Mouse (Mus musculus) adrenal gland (tissue): Measurements from ENCODE around the gene Ep400.
"Not testable (repeated sequence)": the region's sequence is repeated elsewhere in the genome, so short reads cannot be mapped to it uniquely, and the experiment has no call there.

Experiments
- intact Hi-C: fragments of 180-260 bp; cut with DNase I; formaldehyde crosslinking; loops from one replicate; pipeline ENCODE4 v1.15.1; 2025

Ep400 gene

DNA sequence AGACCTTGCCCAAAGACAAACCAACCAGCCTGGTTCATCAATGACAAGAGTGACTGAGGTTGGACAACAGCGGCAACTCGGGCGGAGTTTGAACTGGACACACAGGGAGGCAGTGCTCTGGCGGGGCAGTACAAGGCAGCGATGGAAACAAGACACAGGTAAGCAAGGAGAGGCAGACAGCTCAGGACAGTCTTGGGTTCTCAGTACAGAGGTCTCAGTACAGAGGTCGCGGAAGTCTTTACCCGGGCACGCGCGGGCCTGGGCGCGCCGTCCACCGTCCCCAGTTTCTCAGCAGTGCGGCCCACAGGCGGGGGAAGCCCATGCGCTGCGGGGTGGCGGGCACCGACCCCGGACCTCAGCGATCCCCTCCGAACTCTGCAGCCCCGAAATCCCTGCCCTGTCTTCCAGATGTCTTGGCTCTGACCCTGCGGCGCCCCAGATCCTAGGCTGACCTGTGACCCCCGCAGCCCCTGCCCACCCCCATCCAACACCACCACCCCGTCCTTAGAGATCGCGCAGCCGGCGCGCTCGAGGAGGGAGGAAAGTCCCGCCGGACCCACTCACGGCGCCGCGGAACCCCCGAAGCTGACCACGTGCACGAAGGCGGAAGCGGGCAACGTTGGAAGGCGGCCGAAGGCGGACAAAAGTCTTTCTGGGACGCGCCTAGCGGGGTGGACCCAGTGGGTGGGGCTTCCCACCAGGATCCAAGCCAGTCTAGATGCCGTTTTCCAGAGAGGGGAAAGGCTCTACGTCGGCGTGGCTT lies 9.7 kb upstream of the Ep400 start, which contains the start of gene Pus1:
TSS of gene Pus1 (minus strand) at position 662 of the 763 bp plus-strand sequence.
- intact Hi-C loops, result no loop called here

DNA sequence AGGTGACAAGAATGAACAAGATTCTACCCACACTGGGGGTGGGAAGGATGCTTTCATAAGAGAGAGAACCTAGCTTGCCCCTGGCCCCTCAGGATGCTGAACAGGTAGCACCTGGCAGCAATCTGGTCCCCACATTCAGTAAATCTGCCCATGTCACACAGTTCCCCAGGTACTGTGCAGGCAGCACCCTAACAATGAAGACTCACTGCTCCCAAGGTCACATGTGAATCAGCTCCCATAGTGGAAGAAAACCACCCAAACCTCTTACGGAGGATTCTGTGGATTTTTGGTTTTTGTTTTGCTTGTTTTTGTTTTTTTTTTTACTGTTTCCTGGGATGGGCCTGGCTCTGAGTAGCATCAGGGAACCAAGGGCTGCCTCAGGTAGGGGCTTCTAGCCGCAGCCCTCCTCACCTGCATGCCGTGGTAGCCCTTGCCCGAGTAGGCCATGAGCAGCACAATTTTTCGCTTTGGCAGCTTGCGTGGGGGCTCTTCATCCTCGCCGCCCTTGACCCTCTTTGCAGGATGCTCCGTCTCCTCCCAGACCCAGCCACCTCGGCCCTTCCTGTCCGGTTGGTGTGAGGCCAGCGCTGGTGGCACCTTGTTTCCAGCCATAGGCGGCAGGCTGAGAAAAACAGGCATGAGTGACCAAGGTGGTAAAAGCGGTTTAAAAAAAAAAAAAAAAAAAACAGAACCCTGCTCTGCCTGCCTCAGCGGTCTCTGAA lies 8.9 kb upstream of the Ep400 start:
- intact Hi-C loops, result no loop called here

DNA sequence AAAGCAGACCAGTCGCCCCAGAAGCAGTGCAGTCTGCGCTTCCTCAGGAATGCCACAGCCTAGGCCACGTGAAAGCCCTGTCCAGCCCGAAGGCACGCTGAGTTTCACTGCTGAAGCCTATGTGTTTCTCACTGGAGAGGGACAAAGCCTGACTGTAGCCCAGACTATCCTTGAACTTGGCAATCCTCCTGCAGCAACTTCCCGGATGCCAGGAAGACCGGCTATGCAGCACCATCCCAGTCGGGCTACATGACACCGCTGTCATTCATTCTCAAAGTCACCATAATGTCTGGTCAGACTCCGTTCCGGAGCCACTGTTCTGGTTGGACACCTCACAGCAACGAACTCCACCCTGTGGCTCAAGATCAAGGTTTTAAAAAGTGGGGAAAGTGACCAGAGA lies 7.7 kb upstream of the Ep400 start:
- intact Hi-C loops, result no loop called here

DNA sequence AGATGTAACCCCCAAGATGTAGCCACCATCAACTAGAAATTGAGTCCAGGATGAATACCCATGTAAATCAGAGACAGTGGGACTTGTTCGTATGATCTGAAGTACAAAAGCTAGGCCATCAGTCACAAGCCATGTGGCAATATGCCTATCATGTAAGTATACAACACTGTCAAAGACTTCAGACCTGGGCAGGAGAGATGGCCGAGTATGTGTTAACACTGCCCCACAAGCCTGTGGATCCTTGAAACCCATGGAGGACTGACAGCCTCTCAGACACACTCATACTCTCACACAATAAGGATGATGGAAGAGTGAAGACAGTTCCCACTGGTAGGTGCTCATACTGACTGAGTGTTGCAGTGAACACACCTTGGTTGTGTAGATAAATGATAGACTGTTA lies 5.6 kb upstream of the Ep400 start:
- intact Hi-C loops, result no loop called here

DNA sequence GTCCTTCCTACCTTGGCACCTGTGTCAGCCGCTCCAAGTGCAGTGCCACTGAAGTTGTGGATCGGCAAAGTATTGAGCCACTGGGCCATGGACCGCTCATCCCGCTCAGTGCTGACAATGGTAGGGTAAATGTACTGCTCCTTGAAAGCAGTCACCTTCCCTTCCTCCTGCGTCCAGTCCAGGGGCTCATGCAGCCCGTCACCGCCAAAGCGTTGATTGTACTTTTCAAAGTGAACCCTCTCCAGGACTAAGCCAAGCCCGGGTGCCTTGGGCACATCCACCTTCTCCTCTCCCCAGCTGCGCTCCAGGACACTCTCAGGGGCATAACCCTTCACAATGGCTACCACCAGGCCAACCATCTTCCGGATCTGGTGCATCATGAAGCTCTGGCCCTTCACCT lies 4.0 kb upstream of the Ep400 start:
- intact Hi-C loops, result loop anchor here (5.0 kb wide), 1 partner anchor 33 kb away; no protein-coding TSS in a partner anchor

DNA sequence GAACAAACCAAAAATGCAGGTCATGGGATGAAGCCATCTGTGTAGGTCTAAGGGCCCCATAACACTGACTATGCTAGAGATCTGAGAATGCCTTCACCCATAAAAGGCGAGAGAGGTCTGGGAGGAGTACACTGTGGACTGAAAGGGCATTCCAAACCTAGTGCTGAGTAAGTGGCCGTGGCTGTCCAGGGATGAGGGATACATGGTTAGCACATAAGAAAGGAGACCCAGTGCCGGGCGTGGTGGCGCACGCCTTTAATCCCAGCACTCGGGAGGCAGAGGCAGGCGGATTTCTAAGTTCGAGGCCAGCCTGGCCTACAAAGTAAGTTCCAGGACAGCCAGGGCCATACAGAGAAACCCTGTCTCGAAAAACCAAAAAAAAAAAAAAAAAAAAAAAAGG lies 2.4 kb upstream of the Ep400 start:
- intact Hi-C loops, result loop anchor here (5.0 kb wide), 1 partner anchor 34 kb away; no protein-coding TSS in a partner anchor

DNA sequence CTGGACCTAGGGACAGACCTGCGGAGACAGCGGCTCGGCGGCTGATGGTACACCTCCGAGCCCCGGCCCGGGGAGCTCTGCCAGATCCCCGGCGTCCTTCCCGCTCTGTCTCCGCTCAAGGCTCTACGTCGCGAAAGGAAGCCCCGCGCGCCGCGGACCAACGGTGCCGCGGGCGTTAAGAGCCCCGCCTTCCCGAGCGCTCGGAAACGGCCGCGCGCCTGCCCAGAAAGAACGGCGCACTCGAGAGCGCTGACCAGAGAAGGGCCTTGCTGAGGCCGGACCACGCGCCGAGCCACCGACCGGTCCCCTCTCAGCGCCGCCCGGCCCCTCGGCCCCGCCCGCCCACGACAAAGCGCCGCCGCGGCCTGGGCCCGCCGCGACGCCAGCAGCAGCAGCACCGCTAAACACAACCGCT lies 479 bp downstream of the Ep400 start:
- intact Hi-C loops, result loop anchor here (5.0 kb wide), 1 partner anchor 37 kb away; no protein-coding TSS in a partner anchor

DNA sequence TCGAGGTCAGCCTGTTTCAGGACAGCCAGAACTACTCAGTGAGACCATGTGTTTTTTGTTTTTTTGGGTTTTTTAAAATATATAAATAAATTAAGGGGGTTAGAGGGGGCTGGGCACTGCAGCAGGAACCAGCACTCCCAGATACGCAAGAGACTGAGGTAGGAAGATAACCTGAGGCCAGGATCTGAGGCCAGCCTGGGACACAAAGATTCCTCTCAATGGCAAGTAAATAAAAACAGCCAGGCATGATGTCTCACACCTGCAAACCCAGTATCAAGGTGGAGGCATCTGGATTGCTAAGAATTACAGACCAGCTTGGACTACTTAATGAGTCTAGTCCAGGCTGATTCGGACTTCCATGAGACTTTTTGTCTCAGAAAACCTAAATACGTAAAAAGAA lies 1.2 kb downstream of the Ep400 start:
- intact Hi-C loops, result loop anchor here (5.0 kb wide), 1 partner anchor 42 kb away; no protein-coding TSS in a partner anchor

DNA sequence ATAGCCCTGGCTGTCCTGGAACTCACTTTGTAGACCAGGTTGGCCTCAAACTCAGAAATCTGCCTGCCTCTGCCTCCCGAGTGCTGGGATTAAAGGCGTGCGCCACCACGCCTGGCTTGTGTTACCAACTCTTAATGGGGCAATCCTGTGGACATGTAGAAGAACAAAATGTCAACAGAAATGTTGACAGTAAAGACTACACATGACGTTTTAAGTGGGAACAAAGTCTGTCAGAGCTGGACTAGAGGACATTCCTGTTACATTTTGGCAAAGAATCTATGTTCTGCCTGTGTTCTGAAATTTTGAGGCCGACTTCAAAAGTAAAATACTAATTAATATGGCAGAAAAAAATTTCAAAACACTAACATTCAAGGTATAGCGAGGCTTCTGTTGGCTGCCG lies 6.6 kb downstream of the Ep400 start:
- intact Hi-C loops, result no loop called here

DNA sequence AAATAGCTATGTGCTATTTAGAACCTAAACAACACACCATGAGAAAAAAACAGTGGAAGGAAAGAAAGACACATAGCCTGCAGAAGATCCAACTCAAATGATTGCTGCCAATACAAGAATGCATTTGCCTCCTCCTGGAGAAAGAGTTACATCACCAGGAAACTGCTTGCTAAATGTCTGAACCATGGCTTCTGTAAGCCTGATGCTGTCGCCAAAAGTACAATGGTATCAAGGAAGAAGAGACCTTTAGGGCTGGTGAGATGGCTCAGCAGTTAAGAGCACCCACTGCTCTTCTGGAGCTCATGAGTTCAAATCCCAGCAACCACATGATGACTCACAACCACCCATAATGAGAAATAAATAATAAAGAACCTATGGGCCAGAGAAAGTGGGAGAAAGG lies 25.5 kb downstream of the Ep400 start:
- intact Hi-C loops, result no loop called here

DNA sequence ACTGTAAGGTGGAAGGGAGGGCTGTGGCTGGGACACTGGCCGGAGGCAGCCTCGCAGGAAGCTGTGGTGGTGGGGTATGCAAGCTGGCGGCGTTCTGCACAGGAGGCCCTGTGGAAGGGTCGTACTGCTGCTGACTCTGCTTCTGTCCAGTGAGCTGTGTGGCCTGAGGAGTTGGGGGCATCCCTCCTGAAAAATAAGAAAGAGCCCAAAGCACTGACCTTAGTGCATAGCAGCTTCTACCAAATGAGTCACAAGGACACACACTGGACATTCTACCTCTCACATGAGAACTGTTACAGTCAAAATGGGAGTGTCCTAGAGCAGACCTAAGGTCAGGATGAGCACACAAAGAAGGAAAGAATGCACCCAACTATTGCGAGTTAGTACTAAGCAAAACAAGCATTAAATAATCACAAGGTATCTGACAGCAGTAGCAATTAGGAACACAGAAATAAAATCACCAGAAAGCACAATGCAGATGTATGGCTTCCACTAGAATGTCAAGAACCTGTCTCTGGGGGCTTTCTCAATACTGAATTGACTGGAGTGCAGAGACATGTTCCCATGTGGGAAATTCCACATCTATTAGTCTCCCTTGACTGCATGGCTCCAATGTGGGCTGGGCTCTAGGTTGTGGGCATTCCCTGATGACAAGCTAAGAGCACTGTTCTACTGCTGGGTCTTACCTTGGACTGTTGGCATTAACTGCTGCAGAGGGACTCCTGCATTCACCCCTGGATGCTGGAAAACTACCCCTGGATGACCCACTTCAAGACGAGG lies 30.8 kb downstream of the Ep400 start:
- intact Hi-C loops, result no loop called here

DNA sequence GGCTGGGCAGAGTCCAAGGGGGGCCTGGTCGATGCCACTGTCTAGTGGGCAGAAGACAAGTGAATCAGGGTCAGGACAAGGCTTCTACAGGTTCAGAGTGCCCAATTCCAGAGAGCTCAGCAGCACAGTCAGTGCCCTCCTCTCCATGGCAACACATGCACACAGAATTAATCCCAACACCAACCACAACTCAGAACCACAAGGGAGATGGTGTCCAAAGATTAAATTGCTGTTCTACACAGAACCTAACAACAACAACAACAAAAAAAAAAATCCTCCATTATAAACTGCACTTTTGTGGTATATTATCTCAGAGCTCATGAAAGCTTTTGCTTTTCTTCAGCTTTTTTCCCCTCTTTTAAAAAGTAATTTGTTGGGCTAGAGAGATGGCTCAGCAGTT lies 34.9 kb downstream of the Ep400 start:
- intact Hi-C loops, result no loop called here

DNA sequence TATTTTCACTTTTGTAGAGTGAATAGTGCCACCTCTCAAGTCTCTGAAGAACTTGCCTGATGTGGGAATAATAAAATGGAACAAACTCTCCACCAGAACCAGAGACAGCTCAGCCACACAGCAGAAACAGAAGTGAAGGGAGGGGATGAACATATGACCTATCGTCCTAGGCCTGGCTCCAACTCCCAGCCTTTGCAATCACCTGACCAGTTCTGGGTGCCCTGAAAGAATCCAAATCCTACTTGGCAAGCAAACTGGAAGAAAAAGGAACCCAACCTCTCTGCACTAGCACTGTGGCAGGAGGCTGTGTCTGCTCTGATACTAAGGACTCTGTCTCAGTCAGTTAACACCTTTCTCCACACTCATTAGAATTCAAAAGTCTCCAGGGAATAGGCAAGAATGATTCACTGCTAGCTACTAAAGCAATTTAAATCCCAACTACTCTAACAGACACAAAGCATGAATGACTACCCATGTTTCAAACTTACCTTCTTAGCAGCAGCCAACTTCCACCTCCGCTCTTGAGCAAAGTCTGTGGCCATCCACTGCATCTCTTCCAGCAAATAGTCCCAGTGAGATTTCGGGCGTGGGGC lies 37.2 kb downstream of the Ep400 start:
- intact Hi-C loops, result no loop called here

DNA sequence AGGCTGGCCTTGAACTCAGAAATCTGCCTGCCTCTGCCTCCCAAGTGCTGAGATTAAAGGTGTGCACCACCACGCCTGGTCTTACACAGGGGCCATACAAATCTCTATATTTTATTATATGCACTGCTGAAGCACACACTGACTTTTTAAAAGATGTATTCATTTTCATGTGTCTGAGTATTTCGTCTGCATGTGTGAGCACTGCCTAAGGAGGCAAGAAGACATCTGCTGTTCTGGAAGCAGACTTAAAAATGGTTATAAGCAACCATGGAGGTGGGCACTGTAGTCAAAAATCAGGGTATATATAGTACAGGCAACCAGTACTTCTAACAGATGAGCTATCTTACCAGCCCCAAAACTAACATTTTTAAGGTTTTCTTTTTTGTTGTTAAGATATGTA lies 39.3 kb downstream of the Ep400 start:
- intact Hi-C loops, result no loop called here

DNA sequence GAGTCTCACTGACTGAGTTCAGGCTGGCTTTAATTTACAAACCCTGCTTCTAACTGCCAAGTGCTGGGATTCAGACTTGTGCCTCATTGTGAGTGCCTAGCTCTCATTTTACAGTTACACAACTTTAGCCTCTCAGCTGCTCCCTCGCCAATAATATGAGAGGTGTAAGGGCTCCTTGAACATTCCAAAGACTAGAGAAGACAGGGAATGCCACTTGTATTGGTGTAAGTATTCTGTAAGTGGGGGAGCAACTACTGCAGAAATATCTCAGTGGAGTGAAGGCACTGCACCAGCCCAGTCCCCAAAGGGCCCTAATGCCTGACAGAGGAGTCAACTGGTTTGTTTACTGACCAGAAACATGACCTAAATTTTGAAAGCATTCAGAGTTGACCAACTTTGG lies 42.7 kb downstream of the Ep400 start:
- intact Hi-C loops, result loop anchor here (5.0 kb wide), 1 partner anchor 39 kb away; no protein-coding TSS in a partner anchor

DNA sequence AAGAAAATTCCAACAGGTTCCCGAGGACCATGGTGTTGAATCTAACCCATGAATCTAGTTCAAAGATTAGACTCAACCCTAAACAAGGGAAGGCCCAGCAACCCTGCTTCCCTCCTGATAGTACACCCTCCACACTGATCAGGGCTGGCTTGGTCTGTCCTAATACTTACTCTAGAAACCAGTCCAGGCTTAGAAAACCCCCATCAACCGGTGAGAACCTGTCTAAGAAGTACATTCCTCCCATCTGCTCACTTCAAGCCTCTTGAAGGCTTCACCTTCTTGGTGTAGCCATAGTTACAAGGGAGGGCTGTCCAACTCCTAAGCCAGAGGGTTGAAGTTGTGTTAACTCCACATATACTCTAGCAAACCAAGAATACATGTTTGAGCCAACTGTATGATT lies 47.0 kb downstream of the Ep400 start:
- intact Hi-C loops, result no loop called here

DNA sequence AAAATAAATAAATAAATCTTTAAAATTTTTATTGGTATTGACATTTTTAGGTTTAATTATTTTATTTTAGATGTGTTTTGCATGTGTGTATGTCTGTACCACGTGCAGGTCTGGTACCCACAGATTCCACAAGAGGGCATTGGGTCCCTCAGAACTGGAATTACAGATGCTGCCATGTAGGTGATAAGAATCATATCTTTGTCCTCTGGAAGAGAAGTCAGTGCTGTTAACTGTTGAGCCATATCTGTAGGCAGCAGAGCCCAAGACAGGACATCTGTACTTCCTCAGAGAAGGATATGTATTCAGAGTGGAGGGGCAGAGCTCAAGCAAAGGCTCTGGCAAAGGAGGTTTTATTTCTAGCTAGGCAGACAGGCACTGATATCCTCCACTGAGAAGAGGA lies 49.1 kb downstream of the Ep400 start:
- intact Hi-C loops, result not testable (repeated sequence)

DNA sequence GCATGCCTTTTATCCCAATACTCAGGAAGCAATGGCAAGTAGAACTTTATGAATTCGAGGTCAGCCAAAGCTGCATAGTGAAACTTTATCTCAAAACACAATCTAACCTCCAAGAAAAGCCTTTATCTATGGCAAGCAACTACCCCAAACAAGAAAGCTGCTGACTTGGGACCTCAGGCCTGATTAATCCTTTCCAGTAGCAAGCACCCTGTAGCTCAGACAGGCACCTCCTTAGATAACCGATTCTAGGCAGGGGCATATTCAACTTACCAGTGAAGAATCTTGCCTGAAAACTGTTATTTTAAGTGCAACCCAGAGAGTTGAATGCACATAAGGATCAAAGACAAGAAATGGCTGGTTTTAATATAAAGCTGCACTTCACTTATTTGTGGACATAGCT lies 59.1 kb downstream of the Ep400 start:
- intact Hi-C loops, result no loop called here

DNA sequence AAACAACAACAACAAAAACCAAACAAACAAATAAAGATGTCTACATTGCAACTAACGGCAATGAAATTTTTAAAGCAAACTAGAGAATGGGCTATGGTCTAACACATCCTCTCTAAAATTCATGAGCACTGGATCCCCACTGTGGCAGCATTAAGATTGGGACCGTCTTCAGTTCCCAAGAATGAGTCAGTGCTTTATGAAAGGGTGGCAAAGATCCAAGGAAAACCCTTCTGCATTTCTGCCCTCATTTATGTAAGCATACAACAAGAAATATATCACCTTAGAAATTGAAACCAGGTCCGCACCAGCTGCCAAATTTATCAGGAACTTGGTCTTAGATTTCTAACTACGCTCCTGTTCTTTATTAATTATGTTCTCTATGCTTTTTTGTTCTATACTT lies 61.3 kb downstream of the Ep400 start:
- intact Hi-C loops, result no loop called here

DNA sequence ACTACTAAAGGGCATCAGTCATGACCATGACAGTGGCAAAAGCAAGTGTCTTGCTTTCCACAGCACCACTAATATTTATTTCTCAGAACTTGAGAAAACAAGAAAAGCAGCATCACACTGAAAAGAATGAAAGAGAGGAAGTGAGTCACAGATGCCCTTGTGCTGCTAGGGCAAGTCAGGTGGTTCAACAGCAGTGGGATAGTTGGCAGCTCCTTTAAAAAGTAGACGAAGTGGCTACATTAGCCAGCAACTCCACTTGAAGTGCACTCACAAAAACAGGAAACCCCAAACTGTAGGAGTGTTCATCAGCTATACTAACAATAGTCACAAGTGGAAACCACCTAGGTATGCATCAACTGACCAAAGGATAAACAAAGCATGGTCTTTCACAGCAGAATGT lies 66.5 kb downstream of the Ep400 start:
- intact Hi-C loops, result no loop called here

DNA sequence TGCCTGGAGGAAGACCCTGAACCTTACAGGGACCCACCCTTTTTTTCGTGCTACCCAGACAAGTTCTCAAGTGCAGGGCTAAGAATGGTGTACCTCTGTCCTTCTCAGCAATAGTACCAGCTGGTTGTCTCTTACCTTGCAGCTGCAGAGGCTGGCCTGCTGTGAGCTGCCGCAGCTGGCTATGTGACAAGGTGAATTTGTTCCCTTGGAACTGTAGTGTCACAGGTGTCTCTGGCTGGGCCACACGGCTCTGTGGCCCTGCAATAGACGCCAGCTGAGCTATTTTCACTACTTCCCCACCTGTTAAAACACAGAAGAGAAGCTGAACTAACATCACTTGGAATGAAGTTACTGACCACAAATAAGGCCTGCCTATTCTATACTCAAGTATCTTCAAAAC lies 71.9 kb downstream of the Ep400 start:
- intact Hi-C loops, result loop anchor here (10.0 kb wide), 1 partner anchor 444 kb away; no protein-coding TSS in a partner anchor
